Mouse (Mus musculus) thymus, adult 2 months (tissue): ENCODE measurements around the gene Stoml1. TPM values are rescaled to one million over a fixed set of nuclear protein-coding genes. Genes with fewer than 3 reads are reported as not detected.
"Not testable (repeated sequence)": the region's sequence is repeated elsewhere in the genome, so short reads cannot be mapped to it uniquely, and the experiment has no call there.

ENCODE experiments used
- DNase-seq: peaks from one replicate; pipeline ENCODE4 v3.0.0; 2021
- H3K27ac ChIP-seq: fragments of 200-500 bp; 2 replicates; pipeline ENCODE4 v1.5.1; 2012; ENCODE audit warnings: low read length, control low read depth; ENCODE audit not compliant: control insufficient read depth, insufficient read depth
- H3K27me3 ChIP-seq: fragments of 200-500 bp; 2 replicates; pipeline ENCODE4 v1.6.1; 2012; ENCODE audit warnings: mild to moderate bottlenecking, low read length, moderate library complexity, mixed read lengths; ENCODE audit not compliant: control insufficient read depth, insufficient read depth
- H3K36me3 ChIP-seq: fragments of 200-500 bp; 2 replicates; pipeline ENCODE4 v1.6.1; 2012; ENCODE audit warnings: mild to moderate bottlenecking, low read length, moderate library complexity; ENCODE audit not compliant: control insufficient read depth, insufficient read depth
- H3K4me1 ChIP-seq: fragments of 200-500 bp; replicated peaks from 2 replicates; pipeline ENCODE4 v1.6.1; 2012; ENCODE audit warnings: low read length; ENCODE audit not compliant: control insufficient read depth, insufficient read depth
- H3K4me3 ChIP-seq: fragments of 200-500 bp; 2 replicates; pipeline ENCODE4 v1.5.1; 2012; ENCODE audit warnings: mild to moderate bottlenecking, low read length, control low read depth, moderate library complexity; ENCODE audit not compliant: control insufficient read depth, insufficient read depth
- CTCF ChIP-seq: fragments of 200-500 bp; IDR thresholded peaks from 2 replicates; pipeline ENCODE4 v1.5.1; 2012; ENCODE audit warnings: mild to moderate bottlenecking, control low read depth, low read length, moderate library complexity, borderline replicate concordance; ENCODE audit not compliant: control insufficient read depth, poor library complexity, insufficient read depth; ENCODE audit errors: extremely low read depth
- POLR2A ChIP-seq: fragments of 200-500 bp; IDR thresholded peaks from 2 replicates; pipeline ENCODE4 v1.6.1; 2012; ENCODE audit warnings: mild to moderate bottlenecking, low read length, control low read depth, moderate library complexity; ENCODE audit not compliant: control insufficient read depth, poor library complexity, insufficient read depth; ENCODE audit errors: extremely low read depth
- WGBS: fragments of 180-500 bp; shearing (Covaris S2); methylation state at CpG from one replicate; pipeline ENCODE4 v1.1.7; 2018; 5-methylcytosine and 5-hydroxymethylcytosine counted together
- polyA plus RNA-seq: library from polyadenylated mRNA; depleted of rRNA; stranded (reverse); fragments of >200 nt; gene quantifications from 2 replicates; pipeline ENCODE4 v1.2.3, GENCODE M21; 2012

The Stoml1 gene
- polyA plus RNA-seq, 1 experiment, result 71.5 TPM

- no peak for DNase-seq
- Histone ChIP-seq H3K36me3 (no peaks in the 10 kb centered on the region), H3K27me3 (no peaks in the 10 kb centered on the region), H3K4me1 (peaks cover 19% of the 10 kb centered on the region), H3K4me3 (no peak overlapping the region), H3K27ac (no peak overlapping the region)
- no peak for TF ChIP-seq CTCF
- TF ChIP-seq POLR2A, result no peak
- WGBS, result 75% methylated on average over 3 of the region's 3 CpGs
These were observed 17.1 kb downstream of the Stoml1 start for GRCm38 (mm10) chr9:58270081-58270480.

- no peak overlapping the region for H3K27ac ChIP-seq
- H3K27me3 ChIP-seq, result no peaks in the 10 kb centered on the region
- no peak for DNase-seq
- TF ChIP-seq POLR2A (no peak), CTCF (no peak)
- peaks cover 29% of the 10 kb centered on the region for H3K4me1 ChIP-seq
- WGBS, result 26% methylated on average over 3 of the region's 3 CpGs
- no peaks in the 10 kb centered on the region for H3K36me3 ChIP-seq
- no peak overlapping the region for H3K4me3 ChIP-seq
These were observed 18.1 kb downstream of the Stoml1 start for GRCm38 (mm10) chr9:58271109-58271508.

GRCm38 (mm10) chr9:58271551-58271950, 18.6 kb downstream of the Stoml1 start:
- WGBS, result 83% methylated on average over 9 of the region's 9 CpGs
- H3K4me3 ChIP-seq, H3K27me3 ChIP-seq, H3K36me3 ChIP-seq, H3K27ac ChIP-seq, DNase-seq: not testable (repeated sequence)
- peaks cover 28% of the 10 kb centered on the region for H3K4me1 ChIP-seq

- Histone ChIP-seq H3K4me3 (no peak overlapping the region), H3K36me3 (no peaks in the 10 kb centered on the region), H3K27me3 (no peaks in the 10 kb centered on the region), H3K4me1 (peaks cover 23% of the 10 kb centered on the region), H3K27ac (no peak overlapping the region)
- no peak for DNase-seq
- TF ChIP-seq POLR2A (no peak), CTCF (no peak)
- WGBS, result 93% methylated on average over 2 of the region's 2 CpGs
These were observed 19.1 kb downstream of the Stoml1 start for GRCm38 (mm10) chr9:58272068-58272541.

GRCm38 (mm10) chr9:58272855-58273254, 19.9 kb downstream of the Stoml1 start:
- WGBS, result 83% methylated on average over 9 of the region's 9 CpGs
- TF ChIP-seq CTCF, result no peak
- TF ChIP-seq POLR2A, result no peak
- DNase-seq, result no peak
- Histone ChIP-seq H3K27me3 (no peaks in the 10 kb centered on the region), H3K4me1 (peaks cover 23% of the 10 kb centered on the region), H3K36me3 (no peaks in the 10 kb centered on the region), H3K27ac (no peak overlapping the region), H3K4me3 (no peak overlapping the region)

GRCm38 (mm10) chr9:58274101-58274604, 21.2 kb downstream of the Stoml1 start:
- no peaks in the 10 kb centered on the region for H3K36me3 ChIP-seq
- TF ChIP-seq CTCF (no peak), POLR2A (no peak)
- WGBS, result 94% methylated on average over 7 of the region's 7 CpGs
- H3K4me3 ChIP-seq, result no peak overlapping the region
- H3K4me1 ChIP-seq, result peaks cover 23% of the 10 kb centered on the region
- H3K27ac ChIP-seq, result no peak overlapping the region
- no peaks in the 10 kb centered on the region for H3K27me3 ChIP-seq
- no peak for DNase-seq

GRCm38 (mm10) chr9:58274626-58275025, 21.7 kb downstream of the Stoml1 start:
- Histone ChIP-seq H3K27ac (no peak overlapping the region), H3K27me3 (no peaks in the 10 kb centered on the region), H3K36me3 (no peaks in the 10 kb centered on the region), H3K4me1 (peaks cover 23% of the 10 kb centered on the region), H3K4me3 (no peak overlapping the region)
- no peak for DNase-seq
- no peak for TF ChIP-seq POLR2A
- no peak for TF ChIP-seq CTCF
- 59% methylated on average over 3 of the region's 3 CpGs for WGBS
